Mouse (Mus musculus): ENCODE results near the gene Col2a1. TPM values are rescaled to one million over a fixed set of nuclear protein-coding genes. Genes with fewer than 3 reads are reported as not detected.

Col2a1 gene
- polyA plus RNA-seq, 1 experiment from 2014 or later, result 0.18 TPM

- DNase-seq (ENCODE audit: low spot score), result no peak
- no peak for TF ChIP-seq EP300 (IDR thresholded peaks at IDR 0.05)
- TF ChIP-seq CTCF (IDR thresholded peaks at IDR 0.05), result no peak
- no peaks in the 10 kb centered on the region for H3K9me3 ChIP-seq (ENCODE audit: low read length)
- H3K27ac ChIP-seq (ENCODE audit: low read length), result no peak overlapping the region
- H3K36me3 ChIP-seq (ENCODE audit: insufficient read depth, low read length), result no peaks in the 10 kb centered on the region
- H3K4me1 ChIP-seq (ENCODE audit: insufficient read depth, low read depth, low read length), result no peaks in the 10 kb centered on the region; the same call in 1 of the 2 replicates
- WGBS, result 64% methylated on average over 17 of the region's 17 CpGs
- ATAC-seq, result no peak
- no peak overlapping the region for H3K9ac ChIP-seq (replicated peaks; ENCODE audit: low read depth)
- H3K4me2 ChIP-seq (replicated peaks; ENCODE audit: low read depth, low read length), result no peak overlapping the region
- no peaks in the 10 kb centered on the region for H3K27me3 ChIP-seq (replicated peaks; ENCODE audit: insufficient read depth, low read length)
- no peak overlapping the region for H3K4me3 ChIP-seq (ENCODE audit: low read depth, low read length)
Measured at GRCm38 (mm10) chr15:97965311-97966045, 39.0 kb downstream of the Col2a1 start.

GRCm38 (mm10) chr15:97964836-97965187 is 39.7 kb downstream of the Col2a1 start:
- DNase-seq (ENCODE audit: low spot score) (no peak), ATAC-seq (no peak)
- no peak overlapping the region for H3K27ac ChIP-seq (ENCODE audit: low read length)
- whole genome bisulfite sequencing, result 24% methylated on average over 7 of the region's 7 CpGs
- H3K4me3 ChIP-seq (ENCODE audit: low read depth, low read length), result peak overlapping the region; percentile 74
- H3K4me2 ChIP-seq (replicated peaks; ENCODE audit: low read depth, low read length), result peak overlapping the region; percentile 71
- no peaks in the 10 kb centered on the region for H3K27me3 ChIP-seq (replicated peaks; ENCODE audit: insufficient read depth, low read length)
- H3K9me3 ChIP-seq (ENCODE audit: low read length), result no peaks in the 10 kb centered on the region
- no peaks in the 10 kb centered on the region; the same call in 1 of the 2 replicates for H3K4me1 ChIP-seq (ENCODE audit: insufficient read depth, low read depth, low read length)
- H3K36me3 ChIP-seq (ENCODE audit: insufficient read depth, low read length), result no peaks in the 10 kb centered on the region
- TF ChIP-seq EP300 (IDR thresholded peaks at IDR 0.05) (no peak), CTCF (IDR thresholded peaks at IDR 0.05) (no peak)
- H3K9ac ChIP-seq (replicated peaks; ENCODE audit: low read depth), result peak overlapping the region; percentile 41; the same call in 1 of the 2 replicates

GRCm38 (mm10) chr15:97963989-97964835 is 40.3 kb downstream of the Col2a1 start, which contains the start of gene Tmem106c:
Gene Tmem106c (plus strand): TSS chr15:97964200.
- H3K9ac ChIP-seq (replicated peaks; ENCODE audit: low read depth), result peak within 1 kb of the TSS; percentile 48
- 1% methylated on average over 56 of the region's 67 CpGs for WGBS
- H3K36me3 ChIP-seq (ENCODE audit: insufficient read depth, low read length), result no peaks in the 10 kb centered on the region

GRCm38 (mm10) chr15:97963329-97963988 is 41.0 kb downstream of the Col2a1 start:
- H3K4me3 ChIP-seq (ENCODE audit: low read depth, low read length), result peak overlapping the region; percentile 74
- H3K9ac ChIP-seq (replicated peaks; ENCODE audit: low read depth), result peak overlapping the region; percentile 48
- TF ChIP-seq CTCF (IDR thresholded peaks at IDR 0.05) (peak; percentile 28; the same call in 1 of the 2 replicates), EP300 (IDR thresholded peaks at IDR 0.05) (no peak)
- H3K4me1 ChIP-seq (ENCODE audit: insufficient read depth, low read depth, low read length), result no peaks in the 10 kb centered on the region; the same call in 1 of the 2 replicates
- 7% methylated on average over 13 of the region's 13 CpGs for WGBS
- H3K36me3 ChIP-seq (ENCODE audit: insufficient read depth, low read length), result no peaks in the 10 kb centered on the region
- ATAC-seq (peak; percentile 1; the same call in 1 of the 2 replicates), DNase-seq (ENCODE audit: low spot score) (no peak)
- no peaks in the 10 kb centered on the region for H3K27me3 ChIP-seq (replicated peaks; ENCODE audit: insufficient read depth, low read length)
- no peaks in the 10 kb centered on the region for H3K9me3 ChIP-seq (ENCODE audit: low read length)
- H3K27ac ChIP-seq (ENCODE audit: low read length), result peak overlapping the region; percentile 40
- H3K4me2 ChIP-seq (replicated peaks; ENCODE audit: low read depth, low read length), result peak overlapping the region; percentile 71

More at GRCm38 (mm10) chr15:97963989-97964835, 40.3 kb downstream of the Col2a1 start, which contains the start of gene Tmem106c:
- Histone ChIP-seq H3K4me3 (ENCODE audit: low read depth, low read length) (peak within 1 kb of the TSS; percentile 74), H3K9me3 (ENCODE audit: low read length) (no peaks in the 10 kb centered on the region), H3K4me2 (replicated peaks; ENCODE audit: low read depth, low read length) (peak within 1 kb of the TSS; percentile 71), H3K27ac (ENCODE audit: low read length) (peak within 1 kb of the TSS; percentile 58), H3K4me1 (ENCODE audit: insufficient read depth, low read depth, low read length) (no peaks in the 10 kb centered on the region; the same call in 1 of the 2 replicates), H3K27me3 (replicated peaks; ENCODE audit: insufficient read depth, low read length) (no peaks in the 10 kb centered on the region)
- peak; percentile 96 for ATAC-seq
- peak; percentile 96 for DNase-seq (ENCODE audit: low spot score)
- peak; percentile 96 for TF ChIP-seq CTCF (IDR thresholded peaks at IDR 0.05)
- TF ChIP-seq EP300 (IDR thresholded peaks at IDR 0.05), result no peak

- Histone ChIP-seq H3K4me2 (replicated peaks; ENCODE audit: low read depth, low read length) (no peak overlapping the region), H3K9ac (replicated peaks; ENCODE audit: low read depth) (no peak overlapping the region), H3K9me3 (ENCODE audit: low read length) (no peaks in the 10 kb centered on the region), H3K36me3 (ENCODE audit: insufficient read depth, low read length) (no peaks in the 10 kb centered on the region), H3K27ac (ENCODE audit: low read length) (no peak overlapping the region), H3K4me3 (ENCODE audit: low read depth, low read length) (no peak overlapping the region), H3K27me3 (replicated peaks; ENCODE audit: insufficient read depth, low read length) (no peaks in the 10 kb centered on the region), H3K4me1 (ENCODE audit: insufficient read depth, low read depth, low read length) (no peaks in the 10 kb centered on the region)
- no peak for TF ChIP-seq EP300 (IDR thresholded peaks at IDR 0.05)
- TF ChIP-seq CTCF (IDR thresholded peaks at IDR 0.05), result no peak
- WGBS, result 67% methylated on average over 11 of the region's 11 CpGs
- ATAC-seq (no peak), DNase-seq (ENCODE audit: low spot score) (no peak)
Measured at GRCm38 (mm10) chr15:97956416-97956815, 48.1 kb downstream of the Col2a1 start.
